Mouse (Mus musculus): ENCODE measurements around the gene Sp1.

DNA sequence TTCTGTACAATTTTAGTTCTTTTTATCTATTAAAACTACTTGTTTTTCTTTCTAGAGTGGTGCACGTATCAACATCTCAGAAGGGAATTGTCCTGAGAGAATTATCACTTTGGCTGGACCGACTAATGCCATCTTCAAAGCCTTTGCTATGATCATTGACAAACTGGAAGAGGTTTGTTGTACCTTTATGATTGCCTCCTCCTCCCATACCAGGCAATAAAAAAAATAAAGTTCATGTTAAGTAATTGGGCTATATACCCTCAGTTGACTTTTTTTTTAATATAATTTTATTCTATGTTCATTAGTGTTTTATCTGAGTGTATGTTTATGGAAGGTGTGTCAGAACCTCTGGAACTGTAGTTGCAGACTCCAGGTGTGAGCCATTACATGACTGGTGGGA is 68.6 kb downstream of the Sp1 start:
- no peak for TF ChIP-seq USF1 (IDR thresholded peaks at IDR 0.05; ENCODE audit: low read depth)
- TF ChIP-seq CTCF (IDR thresholded peaks at IDR 0.05; ENCODE audit: control insufficient read depth, insufficient read depth, insufficient read length) = no peak
- TF ChIP-seq MYOG (IDR thresholded peaks at IDR 0.05; ENCODE audit: control insufficient read depth, extremely low read depth, insufficient read length) = no peak
- no peak for TF ChIP-seq CEBPB (IDR thresholded peaks at IDR 0.05; ENCODE audit: low read depth)
- TF ChIP-seq MAX (IDR thresholded peaks at IDR 0.05) = no peak
- TF ChIP-seq MYOD1 (IDR thresholded peaks at IDR 0.05; ENCODE audit: control insufficient read depth, insufficient read length, low read depth) = no peak
